Mouse (Mus musculus) liver, embryonic 16.5 days (tissue): ENCODE data around the gene Zc2hc1c. TPM values are rescaled to one million over a fixed set of nuclear protein-coding genes. Genes with fewer than 3 reads are reported as not detected.

Experiments
- ATAC-seq: fragments of 200-750 bp; cut with Nextera tagmentation; 2 replicates; pipeline ENCODE4 v1.8.0; 2017; ENCODE audit warnings: low read depth, mild to moderate bottlenecking, moderate number of reproducible peaks, moderate library complexity
- H3K27ac ChIP-seq: fragments of 300-500 bp; sonication (generic); 2 replicates; pipeline ENCODE4 v1.5.1; 2014; ENCODE audit warnings: mild to moderate bottlenecking, low read length
- H3K27me3 ChIP-seq: fragments of 300-500 bp; sonication (generic); 2 replicates; pipeline ENCODE4 v1.6.1; 2014; ENCODE audit warnings: low read depth, low read length, mixed read lengths; ENCODE audit not compliant: control insufficient read depth, insufficient read depth
- H3K36me3 ChIP-seq: fragments of 300-500 bp; sonication (generic); 2 replicates; pipeline ENCODE4 v1.6.1; 2014; ENCODE audit warnings: mild to moderate bottlenecking; ENCODE audit not compliant: control insufficient read depth, insufficient read depth
- H3K4me1 ChIP-seq: fragments of 300-500 bp; sonication (generic); 2 replicates; pipeline ENCODE4 v1.6.1; 2014; ENCODE audit warnings: low read depth, low read length, mixed read lengths; ENCODE audit not compliant: control insufficient read depth
- H3K4me2 ChIP-seq: fragments of 300-500 bp; sonication (generic); 2 replicates; pipeline ENCODE4 v1.6.1; 2014; ENCODE audit warnings: low read depth, low read length, mixed read lengths
- H3K4me3 ChIP-seq: fragments of 300-500 bp; sonication (generic); 2 replicates; pipeline ENCODE4 v1.5.1; 2014; ENCODE audit warnings: low read depth, mild to moderate bottlenecking, low read length
- H3K9ac ChIP-seq: fragments of 300-500 bp; sonication (generic); 2 replicates; pipeline ENCODE4 v1.6.1; 2014; ENCODE audit warnings: low read depth, low read length
- H3K9me3 ChIP-seq: fragments of 300-500 bp; sonication (generic); replicated peaks from 2 replicates; pipeline ENCODE4 v1.6.1; 2016; ENCODE audit warnings: low read length; ENCODE audit not compliant: control insufficient read depth
- WGBS: fragments of 180-500 bp; shearing (Covaris S2); extraction: QIAGEN DNeasy Blood & Tissue Kit; methylation state at CpG from one replicate; pipeline ENCODE4 v1.1.7; 2014; ENCODE audit not compliant: insufficient replicate concordance; 5-methylcytosine and 5-hydroxymethylcytosine counted together
- polyA plus RNA-seq: library from polyadenylated mRNA; unstranded; fragments of >200 nt; fragmentation: Nextera tagmentation; extraction: Ambion mirVana; gene quantifications from 2 replicates; pipeline ENCODE4 v1.2.1, GENCODE M21; 2015

The Zc2hc1c gene
- 0.08 and 0.13 TPM in 2 replicates for polyA plus RNA-seq

DNA sequence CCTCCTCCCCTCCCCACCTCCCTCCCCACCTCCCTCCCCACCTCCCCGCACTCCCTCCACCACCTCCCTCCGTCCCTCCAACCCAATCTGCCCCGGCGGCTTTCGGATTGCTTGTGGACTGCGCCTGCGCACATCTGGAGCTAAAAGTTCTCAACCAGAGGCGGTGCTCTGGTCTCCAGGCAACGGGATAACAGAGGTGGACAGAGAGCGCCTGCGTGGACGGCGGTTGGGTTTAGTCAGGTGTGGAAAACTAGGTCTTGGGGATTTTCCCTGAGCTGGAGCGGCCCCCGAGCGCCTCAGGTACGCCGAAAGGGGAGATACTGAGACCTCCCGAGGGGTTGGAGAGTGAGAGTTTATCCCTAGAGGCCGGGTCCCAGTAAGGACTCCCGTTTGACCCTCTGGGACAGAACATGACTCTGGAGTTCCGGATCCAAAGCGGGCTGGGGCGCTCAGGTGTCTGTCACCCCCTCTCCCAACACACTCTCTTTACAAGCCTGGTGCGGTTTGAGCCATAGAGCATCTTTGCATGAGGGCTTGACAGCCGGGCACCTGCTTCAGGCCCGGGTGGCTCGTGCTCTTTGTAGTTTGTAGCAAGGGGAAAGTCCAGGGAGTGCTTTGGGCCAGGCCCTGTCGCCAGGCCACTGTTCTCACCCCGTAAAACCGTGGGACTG, at the start of gene Zc2hc1c:
Gene Zc2hc1c, plus strand, starts transcription at position 106 of the 671 bp plus-strand sequence.
- no peaks in the 10 kb centered on the region for H3K9me3 ChIP-seq
- no peaks in the 10 kb centered on the region for H3K36me3 ChIP-seq
- peak; percentile 85 for ATAC-seq
- peaks cover 7% of the 10 kb centered on the region for H3K4me1 ChIP-seq
- H3K27me3 ChIP-seq = peaks cover 7% of the 10 kb centered on the region
- peak within 1 kb of the TSS; percentile 54 for H3K9ac ChIP-seq
- 6% methylated on average over 30 of the region's 31 CpGs for WGBS
- H3K4me2 ChIP-seq = peak within 1 kb of the TSS; percentile 77
- peak within 1 kb of the TSS; percentile 61 for H3K4me3 ChIP-seq
- H3K27ac ChIP-seq = no peak within 1 kb of the TSS

- no peak overlapping the region for H3K4me2 ChIP-seq
- H3K4me3 ChIP-seq = no peak overlapping the region
- H3K36me3 ChIP-seq = peaks cover 3% of the 10 kb centered on the region; the same call in 1 of the 2 replicates
- H3K9ac ChIP-seq = no peak overlapping the region
- no peaks in the 10 kb centered on the region for H3K27me3 ChIP-seq
- no peak overlapping the region for H3K27ac ChIP-seq
- no peak for ATAC-seq
- H3K9me3 ChIP-seq = no peaks in the 10 kb centered on the region; the same call in 1 of the 2 replicates
- peaks cover 2% of the 10 kb centered on the region; the same call in 1 of the 2 replicates for H3K4me1 ChIP-seq
- WGBS = 79% methylated on average over 3 of the region's 3 CpGs
These were observed 36.3 kb upstream of the Zc2hc1c start for GRCm38 (mm10) chr12:85252083-85252482.

DNA sequence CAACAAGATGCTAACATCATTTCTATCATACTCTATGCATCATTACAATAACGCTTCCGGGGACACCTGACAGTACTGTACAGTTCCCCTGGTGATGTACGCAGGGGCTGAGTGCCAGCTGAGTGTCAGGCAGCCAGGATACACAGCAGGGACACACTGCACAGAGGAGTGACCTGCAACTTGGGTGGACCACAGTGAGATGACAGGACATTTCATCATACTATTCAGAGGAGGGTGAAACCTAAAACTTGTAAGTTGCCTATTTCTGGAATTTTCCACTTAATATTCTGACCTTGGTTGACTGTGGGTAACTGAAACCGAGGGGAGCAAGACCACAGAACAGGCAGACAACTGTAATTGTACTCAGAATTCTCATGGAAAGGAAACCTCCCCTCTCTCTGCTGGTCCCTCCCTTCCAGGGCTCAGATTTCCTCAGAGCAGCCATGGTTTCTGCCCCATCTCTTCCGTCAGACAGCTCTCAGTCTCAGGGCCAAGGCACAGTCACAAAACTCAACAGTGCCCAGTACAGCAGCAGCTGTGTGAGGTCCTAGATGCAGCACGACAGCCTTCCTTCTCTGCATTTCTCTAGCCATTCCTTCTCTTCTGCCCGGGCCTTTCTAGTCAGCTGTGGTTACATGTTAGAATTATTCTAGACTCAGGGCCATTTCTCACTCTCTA, 32.2 kb upstream of the Zc2hc1c start:
- Histone ChIP-seq H3K27ac (no peak overlapping the region), H3K4me3 (no peak overlapping the region), H3K4me2 (no peak overlapping the region), H3K9ac (no peak overlapping the region), H3K9me3 (no peaks in the 10 kb centered on the region), H3K4me1 (peaks cover 5% of the 10 kb centered on the region; the same call in 1 of the 2 replicates), H3K27me3 (no peaks in the 10 kb centered on the region), H3K36me3 (no peaks in the 10 kb centered on the region)
- 48% methylated on average over 7 of the region's 7 CpGs for WGBS
- ATAC-seq = no peak

DNA sequence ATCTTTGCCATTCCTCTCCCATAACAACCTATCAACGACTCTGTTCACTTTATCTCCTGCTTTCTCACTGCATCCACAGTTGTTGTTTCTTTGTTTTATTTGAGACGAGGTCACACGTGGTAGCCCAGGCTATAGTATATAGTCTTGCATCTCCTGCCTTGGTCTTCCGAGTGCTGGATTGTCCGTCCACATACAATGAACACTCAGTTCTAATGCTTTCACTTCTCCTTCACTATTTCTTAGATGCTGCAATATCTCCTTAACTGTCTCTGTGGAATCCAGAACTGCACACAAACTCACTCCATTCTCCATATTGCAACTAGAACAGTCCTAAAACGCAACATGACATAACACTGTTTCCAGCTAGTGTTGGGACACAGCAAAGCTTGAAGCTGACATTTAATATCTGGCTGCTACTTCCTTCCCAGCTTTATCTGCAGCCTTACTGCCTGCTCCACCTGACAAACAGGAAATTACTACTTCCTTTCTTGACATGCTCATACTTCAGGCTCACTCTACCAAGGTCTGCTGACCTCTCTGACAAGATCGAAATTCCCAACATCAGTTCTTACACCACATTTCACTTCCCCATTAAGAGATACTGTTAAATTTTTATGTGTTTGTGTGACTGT, 31.3 kb upstream of the Zc2hc1c start:
- H3K4me2 ChIP-seq = no peak overlapping the region
- H3K4me3 ChIP-seq = no peak overlapping the region

GRCm38 (mm10) chr12:85262489-85262888, 25.9 kb upstream of the Zc2hc1c start:
- WGBS = 74% methylated on average over 10 of the region's 10 CpGs
- no peaks in the 10 kb centered on the region for H3K27me3 ChIP-seq
- no peaks in the 10 kb centered on the region for H3K36me3 ChIP-seq
- no peak overlapping the region for H3K4me2 ChIP-seq
- H3K27ac ChIP-seq = no peak overlapping the region
- H3K9ac ChIP-seq = no peak overlapping the region
- no peaks in the 10 kb centered on the region for H3K4me1 ChIP-seq
- no peak overlapping the region for H3K4me3 ChIP-seq
- ATAC-seq = no peak
- no peaks in the 10 kb centered on the region for H3K9me3 ChIP-seq

More for the DNA sequence above, 31.3 kb upstream of the Zc2hc1c start:
- no peaks in the 10 kb centered on the region for H3K36me3 ChIP-seq
- H3K27me3 ChIP-seq = no peaks in the 10 kb centered on the region
- H3K9ac ChIP-seq = no peak overlapping the region
- peaks cover 5% of the 10 kb centered on the region; the same call in 1 of the 2 replicates for H3K4me1 ChIP-seq
- 0 out of 2 replicates have a peak overlapping the region, but pooled peaks have one; percentile 30 for H3K27ac ChIP-seq
- ATAC-seq = peak; percentile 53; the same call in 1 of the 2 replicates
- WGBS = 21% methylated on average over 7 of the region's 7 CpGs
- no peaks in the 10 kb centered on the region for H3K9me3 ChIP-seq

DNA sequence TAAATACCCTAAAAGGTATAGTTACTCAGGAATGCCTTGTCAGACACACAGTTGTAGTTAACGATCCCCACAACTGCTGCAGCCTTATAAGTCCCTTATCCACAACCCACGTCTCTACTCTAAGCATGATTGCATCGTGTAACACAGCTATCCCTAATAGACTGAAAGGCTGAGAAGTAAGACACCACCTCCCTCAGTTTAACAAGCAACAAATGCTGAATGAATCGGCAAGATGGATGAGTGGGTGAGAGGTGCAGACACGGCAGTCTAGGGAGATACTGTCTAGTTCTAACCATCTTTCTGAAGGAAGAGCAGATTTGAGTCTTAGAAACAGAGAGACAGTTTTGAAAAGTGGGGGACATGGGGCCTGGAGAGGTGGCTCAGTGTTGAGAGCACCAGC, 25.2 kb upstream of the Zc2hc1c start:
- ATAC-seq = no peak
- H3K9me3 ChIP-seq = no peaks in the 10 kb centered on the region
- no peaks in the 10 kb centered on the region for H3K36me3 ChIP-seq
- no peak overlapping the region for H3K4me3 ChIP-seq
- 56% methylated on average over 5 of the region's 5 CpGs for WGBS
- no peak overlapping the region for H3K9ac ChIP-seq
- H3K27me3 ChIP-seq = no peaks in the 10 kb centered on the region
- no peak overlapping the region for H3K4me2 ChIP-seq
- H3K4me1 ChIP-seq = no peaks in the 10 kb centered on the region
- no peak overlapping the region for H3K27ac ChIP-seq

DNA sequence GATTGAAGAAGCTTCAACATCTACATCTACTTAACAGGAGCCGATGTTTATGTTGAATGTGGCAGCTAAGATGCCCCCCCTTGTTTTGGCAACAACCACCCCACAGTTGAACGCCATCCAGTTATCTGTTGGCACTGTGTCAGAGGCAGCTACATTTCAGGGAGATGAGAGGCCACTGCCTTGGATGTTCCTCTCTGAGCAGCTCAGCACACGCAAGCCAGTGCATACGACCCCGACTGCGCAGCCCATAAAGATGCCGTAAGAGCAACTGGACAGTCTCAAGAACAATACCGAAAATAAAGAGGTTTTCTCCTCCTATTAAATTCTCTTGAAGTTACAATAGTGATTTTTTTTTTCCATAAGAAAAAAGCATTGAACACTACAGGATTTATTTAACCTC, 23.9 kb upstream of the Zc2hc1c start:
- no peak overlapping the region for H3K9ac ChIP-seq
- H3K27me3 ChIP-seq = no peaks in the 10 kb centered on the region
- 84% methylated on average over 8 of the region's 8 CpGs for WGBS
- H3K4me2 ChIP-seq = no peak overlapping the region
- H3K4me3 ChIP-seq = no peak overlapping the region
- H3K36me3 ChIP-seq = no peaks in the 10 kb centered on the region
- no peaks in the 10 kb centered on the region for H3K9me3 ChIP-seq
- ATAC-seq = no peak
- no peak overlapping the region for H3K27ac ChIP-seq
- H3K4me1 ChIP-seq = no peaks in the 10 kb centered on the region

DNA sequence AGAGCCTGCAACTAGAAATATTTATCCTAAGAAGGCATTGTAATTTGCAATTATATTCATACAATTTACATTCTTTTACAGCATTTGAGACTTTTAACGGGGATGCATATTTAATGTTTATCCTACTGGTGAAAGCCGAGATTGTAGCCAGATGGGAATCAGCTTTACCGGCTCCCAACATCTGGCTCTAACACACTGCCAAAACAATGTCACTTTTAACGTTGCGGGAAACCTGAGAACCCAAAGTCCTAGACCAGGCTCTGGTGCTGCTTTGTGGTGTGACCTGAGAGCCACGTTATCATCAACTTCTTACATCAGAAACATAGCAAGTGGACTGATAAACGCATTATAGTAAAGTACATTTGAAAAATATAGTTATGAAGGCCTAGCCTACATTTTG, 23.5 kb upstream of the Zc2hc1c start:
- Histone ChIP-seq H3K4me3 (no peak overlapping the region), H3K4me2 (no peak overlapping the region), H3K27me3 (no peaks in the 10 kb centered on the region), H3K4me1 (peaks cover under 1% of the 10 kb centered on the region; the same call in 1 of the 2 replicates), H3K9me3 (no peaks in the 10 kb centered on the region), H3K9ac (no peak overlapping the region), H3K27ac (no peak overlapping the region), H3K36me3 (no peaks in the 10 kb centered on the region)
- 67% methylated on average over 7 of the region's 7 CpGs for WGBS
- ATAC-seq = no peak
